Mouse (Mus musculus): ENCODE measurements around the gene Mcts2. TPM values are rescaled to one million over a fixed set of nuclear protein-coding genes. Genes with fewer than 3 reads are reported as not detected.

Mcts2 gene
- total and polyA plus RNA-seq, 3 experiments: 2.7 to 3.0 TPM; not detected in 1

- Histone ChIP-seq H3K4me3 (ENCODE audit: control insufficient read depth in 1 of 2, insufficient read depth in 1 of 2, low read depth in 2 of 2, low read length in 2 of 2) (no peak overlapping the region), H3K36me3 (ENCODE audit: control insufficient read depth in 1 of 2, insufficient read depth in 2 of 2, low read length in 2 of 2) (peaks cover 0 to 12% of the 10 kb centered on the region in 2 experiments; a peak in 2 of 4 replicates), H3K79me2 (ENCODE audit: control insufficient read depth, insufficient read depth, low read length, poor library complexity) (no peaks in the 10 kb centered on the region; the same call in 1 of the 2 replicates), H3K27me3 (ENCODE audit: control insufficient read depth in 1 of 2, insufficient read depth in 2 of 2, low read length in 2 of 2) (no peaks in the 10 kb centered on the region), H3K27ac (ENCODE audit: control insufficient read depth, low read depth, low read length) (no peak overlapping the region), H3K9me3 (replicated peaks; ENCODE audit: insufficient read depth, low read length) (no peaks in the 10 kb centered on the region), H3K4me1 (ENCODE audit: control insufficient read depth in 1 of 2, insufficient read depth in 2 of 2, low read length in 2 of 2) (no peaks in the 10 kb centered on the region), H3K9ac (ENCODE audit: control insufficient read depth, low read depth, low read length, poor library complexity, severe bottlenecking) (no peak overlapping the region)
- TF ChIP-seq ZMIZ1 (IDR thresholded peaks at IDR 0.05; ENCODE audit: low read depth, low read length): no peak
- no peak for DNase-seq (ENCODE audit: low read depth, low spot score)
Observed at GRCm38 (mm10) chr2:152694708-152695107, 7.9 kb downstream of the Mcts2 start.

- H3K9ac ChIP-seq (ENCODE audit: control insufficient read depth, low read depth, low read length, poor library complexity, severe bottlenecking): no peak overlapping the region
- peaks cover 0 to 12% of the 10 kb centered on the region in 2 experiments; a peak in 2 of 4 replicates for H3K36me3 ChIP-seq (ENCODE audit: control insufficient read depth in 1 of 2, insufficient read depth in 2 of 2, low read length in 2 of 2)
- no peaks in the 10 kb centered on the region; the same call in 1 of the 2 replicates for H3K79me2 ChIP-seq (ENCODE audit: control insufficient read depth, insufficient read depth, low read length, poor library complexity)
- TF ChIP-seq E2F4 (IDR thresholded peaks at IDR 0.05; ENCODE audit: borderline replicate concordance, low read depth, low read length) (no peak), MEF2A (IDR thresholded peaks at IDR 0.05; ENCODE audit: extremely low read depth, insufficient replicate concordance, low read depth, low read length, poor library complexity, severe bottlenecking) (no peak), MXI1 (IDR thresholded peaks at IDR 0.05; ENCODE audit: low read depth, low read length) (no peak), POLR2A (IDR thresholded peaks at IDR 0.05; ENCODE audit: control insufficient read depth in 1 of 2, insufficient read depth in 1 of 2, low read depth in 1 of 2, low read length in 2 of 2, poor library complexity in 1 of 2) (no peak), TAL1 (IDR thresholded peaks at IDR 0.05; ENCODE audit: low read length) (no peak), JUND (IDR thresholded peaks at IDR 0.05; ENCODE audit: low read depth, low read length) (no peak), SIN3A (IDR thresholded peaks at IDR 0.05; ENCODE audit: low read length) (no peak), TCF12 (IDR thresholded peaks at IDR 0.05; ENCODE audit: low read depth, low read length) (no peak), ELF1 (IDR thresholded peaks at IDR 0.05; ENCODE audit: low read depth, low read length) (no peak), NRF1 (IDR thresholded peaks at IDR 0.05; ENCODE audit: insufficient read depth, low read depth, low read length, poor library complexity, severe bottlenecking) (no peak), RCOR1 (IDR thresholded peaks at IDR 0.05; ENCODE audit: low read depth, low read length) (no peak)
- DNase-seq (ENCODE audit: low read depth, low spot score): no peak
- no peak overlapping the region for H3K27ac ChIP-seq (ENCODE audit: control insufficient read depth, low read depth, low read length)
- no peaks in the 10 kb centered on the region for H3K4me1 ChIP-seq (ENCODE audit: control insufficient read depth in 1 of 2, insufficient read depth in 2 of 2, low read length in 2 of 2)
- no peaks in the 10 kb centered on the region for H3K9me3 ChIP-seq (replicated peaks; ENCODE audit: insufficient read depth, low read length)
- H3K27me3 ChIP-seq (ENCODE audit: control insufficient read depth in 1 of 2, insufficient read depth in 2 of 2, low read length in 2 of 2): no peaks in the 10 kb centered on the region
- no peak overlapping the region for H3K4me3 ChIP-seq (ENCODE audit: control insufficient read depth in 1 of 2, insufficient read depth in 1 of 2, low read depth in 2 of 2, low read length in 2 of 2)
Observed at GRCm38 (mm10) chr2:152696016-152696415, 9.2 kb downstream of the Mcts2 start.

DNA sequence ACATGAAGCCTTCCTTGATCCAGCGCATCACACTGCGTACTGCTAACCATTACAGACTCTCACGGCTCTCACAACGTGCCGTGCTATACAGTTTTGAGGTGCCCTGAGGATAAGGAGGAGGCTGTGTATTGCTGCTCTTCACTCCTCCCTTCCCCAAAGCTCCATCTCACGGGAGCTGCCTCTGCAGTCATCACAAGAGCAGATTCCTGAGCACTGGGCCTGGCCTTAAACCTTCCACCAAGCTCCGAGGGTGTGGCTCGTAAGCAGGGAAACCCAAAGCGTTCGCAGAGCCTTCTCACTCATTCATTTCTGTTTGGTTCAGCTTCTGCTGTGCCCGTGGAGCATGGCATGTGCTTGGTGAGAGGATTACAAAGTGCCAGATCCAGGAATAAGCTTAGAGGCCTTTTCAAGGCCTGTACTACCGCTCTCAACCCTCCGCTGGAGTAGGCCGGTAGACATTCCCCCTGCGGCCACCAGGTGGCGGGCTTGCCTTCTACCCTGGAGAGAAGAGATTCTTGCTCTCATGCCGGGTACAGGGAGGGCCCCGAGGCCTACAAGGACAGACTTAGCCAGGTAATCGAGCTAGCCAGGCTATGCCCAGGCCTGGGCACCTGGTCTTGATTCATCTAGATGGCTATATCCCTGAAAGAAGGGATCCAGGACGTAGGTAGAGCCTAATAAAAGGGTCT lies 9.8 kb downstream of the Mcts2 start:
- Histone ChIP-seq H3K79me2 (ENCODE audit: control insufficient read depth, insufficient read depth, low read length, poor library complexity) (no peaks in the 10 kb centered on the region; the same call in 1 of the 2 replicates), H3K36me3 (ENCODE audit: control insufficient read depth in 1 of 2, insufficient read depth in 2 of 2, low read length in 2 of 2) (peaks cover 0 to 12% of the 10 kb centered on the region in 2 experiments; a peak in 2 of 4 replicates), H3K27me3 (ENCODE audit: control insufficient read depth in 1 of 2, insufficient read depth in 2 of 2, low read length in 2 of 2) (no peaks in the 10 kb centered on the region), H3K27ac (ENCODE audit: control insufficient read depth, low read depth, low read length) (0 out of 2 replicates have a peak overlapping the region, but pooled peaks have one; percentile 18), H3K9me3 (replicated peaks; ENCODE audit: insufficient read depth, low read length) (no peaks in the 10 kb centered on the region), H3K9ac (ENCODE audit: control insufficient read depth, low read depth, low read length, poor library complexity, severe bottlenecking) (peak overlapping the region; percentile 59), H3K4me1 (ENCODE audit: control insufficient read depth in 1 of 2, insufficient read depth in 2 of 2, low read length in 2 of 2) (no peaks in the 10 kb centered on the region), H3K4me3 (ENCODE audit: control insufficient read depth in 1 of 2, insufficient read depth in 1 of 2, low read depth in 2 of 2, low read length in 2 of 2) (no peak overlapping the region)
- DNase-seq (ENCODE audit: low read depth, low spot score): peak; percentile 87
- TF ChIP-seq HCFC1 (IDR thresholded peaks at IDR 0.05; ENCODE audit: low read depth, low read length) (peak; percentile 57), CTCF (IDR thresholded peaks at IDR 0.05 in 2 of 3, conservative IDR thresholded peaks at IDR 0.05 in 1 of 3; ENCODE audit: control insufficient read depth in 1 of 3, insufficient read depth in 1 of 3, low read depth in 2 of 3, low read length in 3 of 3, poor library complexity in 1 of 3, severe bottlenecking in 1 of 3) (peak; percentile 81 to 91 (median 91)), ELF1 (IDR thresholded peaks at IDR 0.05; ENCODE audit: low read depth, low read length) (0 out of 2 replicates have a peak, but pooled peaks have one; percentile 10), CHD2 (IDR thresholded peaks at IDR 0.05; ENCODE audit: low read length) (no peak), ZC3H11A (IDR thresholded peaks at IDR 0.05; ENCODE audit: low read depth, low read length) (peak; percentile 96), JUND (IDR thresholded peaks at IDR 0.05; ENCODE audit: low read depth, low read length) (0 out of 2 replicates have a peak, but pooled peaks have one; percentile 19), RCOR1 (IDR thresholded peaks at IDR 0.05; ENCODE audit: low read depth, low read length) (no peak), SMC3 (IDR thresholded peaks at IDR 0.05; ENCODE audit: low read depth, low read length) (peak; percentile 98), KAT2A (conservative IDR thresholded peaks at IDR 0.05; ENCODE audit: low read depth, low read length) (no peak; the same call in 1 of the 2 replicates), SIN3A (IDR thresholded peaks at IDR 0.05; ENCODE audit: low read length) (peak; percentile 71), MXI1 (IDR thresholded peaks at IDR 0.05; ENCODE audit: low read depth, low read length) (no peak), BHLHE40 (IDR thresholded peaks at IDR 0.05; ENCODE audit: borderline replicate concordance, low read depth, low read length) (0 out of 2 replicates have a peak, but pooled peaks have one; percentile 16), RAD21 (IDR thresholded peaks at IDR 0.05; ENCODE audit: low read depth, low read length) (peak; percentile 89)
